ENCODE assay signal across 14 mouse cellular contexts in genomic region chr15:19391250-19391982, GRCm38 (mm10).
"Had no signal": no experiment of that assay in that cellular context is flagged by ENCODE, and none has a peak within 500 bp of the region (broad histone marks: within the 10 kb centered on the region; RNA-seq: fewer than 3 reads in every experiment).

No protein-coding gene starts in this region.

- H3K9ac ChIP-seq: limb, embryonic 15.5 days; liver, embryonic 13.5 days; liver, postnatal 0 days; lung, embryonic 15.5 days; neural tube, embryonic 13.5 days; stomach, embryonic 15.5 days had no signal

- H3K36me3 ChIP-seq: limb, embryonic 15.5 days; liver, embryonic 13.5 days; lung, embryonic 15.5 days; neural tube, embryonic 13.5 days; stomach, embryonic 15.5 days had no signal

- DNase-seq: kidney, adult 18-20 months; kidney, postnatal 14 days; layer of hippocampus, postnatal 36 days; liver, embryonic 13.5 days; liver, postnatal 0 days; lung, postnatal 14 days; retina, postnatal 1 day; thymus, postnatal 36 days had no signal

- H3K4me3 ChIP-seq: limb, embryonic 15.5 days; liver, embryonic 13.5 days; lung, embryonic 15.5 days; megakaryocyte, embryonic 14.5 days; neural tube, embryonic 13.5 days; stomach, embryonic 15.5 days had no signal

- H3K27me3 ChIP-seq: limb, embryonic 15.5 days; liver, embryonic 13.5 days; lung, embryonic 15.5 days; megakaryocyte, embryonic 14.5 days; neural tube, embryonic 13.5 days; stomach, embryonic 15.5 days had no signal

- H3K4me2 ChIP-seq: limb, embryonic 15.5 days; liver, embryonic 13.5 days; lung, embryonic 15.5 days; neural tube, embryonic 13.5 days; stomach, embryonic 15.5 days had no signal

- H3K9me3 ChIP-seq: limb, embryonic 15.5 days; liver, embryonic 13.5 days; lung, embryonic 15.5 days; megakaryocyte, embryonic 14.5 days; neural tube, embryonic 13.5 days; stomach, embryonic 15.5 days had no signal

- ATAC-seq: liver, postnatal 0 days had no signal

- H3K27ac ChIP-seq: limb, embryonic 15.5 days; liver, embryonic 13.5 days; lung, embryonic 15.5 days; macrophage; neural tube, embryonic 13.5 days; stomach, embryonic 15.5 days had no signal

- H3K4me1 ChIP-seq: limb, embryonic 15.5 days; liver, embryonic 13.5 days; lung, embryonic 15.5 days; megakaryocyte, embryonic 14.5 days; neural tube, embryonic 13.5 days; stomach, embryonic 15.5 days had no signal
